Mouse (Mus musculus) heart, embryonic 12.5 days (tissue): ENCODE measurements at regions not wholly inside any gene's neighbourhood (a gene's known extent, or its start where the extent isn't known, plus 50 kb on each side); places are given as distances from the start of the nearest gene placed in this dataset.
"Not testable (repeated sequence)": the region's sequence is repeated elsewhere in the genome, so short reads cannot be mapped to it uniquely, and the experiment has no call there.

Experiments used
- ATAC-seq: fragments of 200-750 bp; cut with Nextera tagmentation; 2 replicates; pipeline ENCODE4 v1.8.0; 2017; ENCODE audit warnings: moderate TSS enrichment, moderate library complexity; ENCODE audit not compliant: insufficient number of reproducible peaks, low FRiP score
- H3K27ac ChIP-seq: fragments of 300-500 bp; sonication (generic); 2 replicates; pipeline ENCODE4 v1.5.1; 2016; ENCODE audit warnings: mild to moderate bottlenecking, moderate library complexity; ENCODE audit not compliant: poor library complexity, severe bottlenecking
- H3K27me3 ChIP-seq: fragments of 300-500 bp; sonication (generic); replicated peaks from 2 replicates; pipeline ENCODE4 v1.6.1; 2016; ENCODE audit warnings: mild to moderate bottlenecking, moderate library complexity
- H3K36me3 ChIP-seq: fragments of 300-500 bp; sonication (generic); 2 replicates; pipeline ENCODE4 v1.6.1; 2016; ENCODE audit warnings: mild to moderate bottlenecking, moderate library complexity
- H3K4me1 ChIP-seq: fragments of 300-500 bp; sonication (generic); replicated peaks from 2 replicates; pipeline ENCODE4 v1.6.1; 2016; ENCODE audit warnings: mild to moderate bottlenecking
- H3K4me2 ChIP-seq: fragments of 300-500 bp; sonication (generic); 2 replicates; pipeline ENCODE4 v1.6.1; 2016; ENCODE audit warnings: mild to moderate bottlenecking, moderate library complexity
- H3K4me3 ChIP-seq: fragments of 300-500 bp; sonication (generic); 2 replicates; pipeline ENCODE4 v1.5.1; 2016; ENCODE audit warnings: mild to moderate bottlenecking
- H3K9ac ChIP-seq: fragments of 300-500 bp; sonication (generic); 2 replicates; pipeline ENCODE4 v1.6.1; 2016; ENCODE audit warnings: mild to moderate bottlenecking, moderate library complexity
- H3K9me3 ChIP-seq: fragments of 300-500 bp; sonication (generic); replicated peaks from 2 replicates; pipeline ENCODE4 v1.6.1; 2016; ENCODE audit warnings: mild to moderate bottlenecking, moderate library complexity
- WGBS: fragments of 180-500 bp; shearing (Covaris S2); methylation state at CpG from one replicate; pipeline ENCODE4 v1.1.7; 2016; 5-methylcytosine and 5-hydroxymethylcytosine counted together

DNA sequence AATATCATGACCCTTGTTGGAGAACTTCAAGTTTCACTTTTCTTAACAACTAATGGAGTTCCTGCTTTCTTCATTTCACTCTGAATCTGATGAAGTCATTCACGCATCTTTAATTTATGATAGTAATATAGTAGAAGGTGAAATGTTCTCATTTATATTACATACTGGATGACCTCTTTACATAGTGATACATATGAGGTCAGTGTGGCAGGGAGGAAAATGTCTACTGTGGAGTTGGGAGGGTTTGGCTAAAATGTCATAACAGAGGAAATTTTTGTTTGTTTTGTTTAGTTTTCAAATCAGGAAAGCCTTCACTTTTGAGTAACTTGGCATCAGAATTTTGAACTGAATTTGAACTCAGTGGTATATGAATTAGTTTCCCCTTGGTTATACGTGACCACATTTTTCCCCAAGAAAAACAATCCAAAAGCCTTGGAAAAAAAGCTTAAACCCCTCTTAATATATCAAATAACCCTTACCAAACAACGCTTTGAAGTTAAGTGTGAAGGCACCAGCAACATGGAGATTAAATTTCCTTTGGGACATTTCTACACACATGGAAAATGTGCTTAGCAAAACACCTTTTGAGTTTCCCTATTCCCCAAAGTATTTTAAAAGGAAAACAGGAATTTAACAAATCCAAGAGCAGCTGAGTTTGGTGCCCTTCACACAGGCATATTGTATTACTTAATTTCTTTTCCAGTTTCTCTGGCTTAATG lies 377.6 kb upstream of the Nrsn1 start:
- Histone ChIP-seq H3K4me2 (no peak overlapping the region), H3K9ac (no peak overlapping the region), H3K36me3 (no peaks in the 10 kb centered on the region), H3K27ac (no peak overlapping the region), H3K4me3 (no peak overlapping the region), H3K27me3 (no peaks in the 10 kb centered on the region), H3K9me3 (no peaks in the 10 kb centered on the region), H3K4me1 (no peaks in the 10 kb centered on the region)
- ATAC-seq: no peak
- WGBS: 72% methylated on average over 3 of the region's 3 CpGs

DNA sequence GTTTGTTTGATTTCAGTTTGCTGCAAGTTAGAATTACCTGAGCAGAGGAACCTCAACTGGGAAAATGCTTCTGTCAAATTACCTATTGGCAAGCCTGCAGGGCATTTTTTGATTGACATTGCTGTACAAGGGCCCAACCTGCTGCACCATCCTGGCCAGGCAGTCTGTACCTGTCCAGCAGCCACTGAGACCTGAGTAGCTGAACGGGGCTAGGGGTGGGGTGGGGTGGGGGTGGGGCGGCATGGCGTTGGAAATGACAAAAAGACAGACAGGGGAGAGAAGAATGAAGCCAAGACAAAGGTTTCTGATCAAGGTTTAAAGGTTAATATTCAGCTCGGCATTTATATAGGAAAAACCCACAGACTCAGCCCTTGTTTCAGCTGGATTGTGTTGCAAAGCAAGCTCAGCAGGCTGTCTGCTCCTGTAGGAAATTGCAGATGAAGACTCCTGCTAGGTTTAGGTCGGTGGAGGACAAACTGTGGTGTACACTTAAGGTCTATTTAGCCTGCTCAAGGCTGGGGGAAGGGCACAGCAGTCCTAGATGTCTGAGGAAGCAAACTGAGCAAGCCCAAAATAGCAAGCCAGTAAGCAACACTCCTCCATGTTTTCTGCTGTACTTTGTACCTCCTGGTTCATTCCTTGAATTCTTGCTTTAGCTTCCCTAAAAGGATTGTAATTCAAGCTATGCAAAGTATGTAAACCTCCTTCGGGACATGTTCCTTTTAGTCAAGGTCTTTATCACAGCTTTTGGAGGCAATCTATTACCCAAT lies 369.4 kb upstream of the Nrsn1 start:
- Histone ChIP-seq H3K27me3 (no peaks in the 10 kb centered on the region), H3K4me2 (peak overlapping the region; percentile 28), H3K4me1 (0 out of 2 replicates have a peak, but pooled peaks cover 5% of the 10 kb centered on the region), H3K4me3 (no peak overlapping the region), H3K9ac (no peak overlapping the region), H3K36me3 (no peaks in the 10 kb centered on the region), H3K27ac (peak overlapping the region; percentile 38; the same call in 1 of the 2 replicates), H3K9me3 (no peaks in the 10 kb centered on the region)
- 0 out of 2 replicates have a peak, but pooled peaks have one; percentile 15 for ATAC-seq
- WGBS: 14% methylated on average over 6 of the region's 6 CpGs

- 65% methylated on average over 4 of the region's 4 CpGs for WGBS
- Histone ChIP-seq H3K27me3 (no peaks in the 10 kb centered on the region), H3K9me3 (no peaks in the 10 kb centered on the region), H3K4me1 (peaks cover 5% of the 10 kb centered on the region), H3K9ac (no peak overlapping the region), H3K36me3 (no peaks in the 10 kb centered on the region), H3K4me2 (no peak overlapping the region), H3K4me3 (no peak overlapping the region), H3K27ac (no peak overlapping the region)
- no peak for ATAC-seq
Observed at GRCm38 (mm10) chr13:25629466-25629865, 359.2 kb upstream of the Nrsn1 start.

DNA sequence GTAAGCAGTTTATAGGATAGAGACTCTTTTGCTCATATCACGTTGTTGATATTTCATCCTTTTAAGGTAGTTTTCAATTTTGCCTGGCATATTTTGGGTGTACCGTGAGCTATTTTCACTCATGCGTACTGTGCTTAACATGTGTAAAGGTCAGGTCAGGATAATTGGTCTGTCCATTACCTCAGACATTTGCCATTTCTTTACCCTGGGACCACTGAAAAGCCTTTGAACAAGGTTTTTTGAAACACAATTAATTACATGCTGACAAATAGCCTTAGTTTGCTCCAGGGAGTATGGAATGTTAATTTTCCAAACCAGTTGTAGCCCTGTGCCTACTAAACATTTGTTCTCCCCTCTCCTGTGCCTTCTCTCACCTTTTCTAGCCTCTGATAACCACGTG lies 347.3 kb upstream of the Nrsn1 start:
- Histone ChIP-seq H3K36me3 (no peaks in the 10 kb centered on the region), H3K4me1 (no peaks in the 10 kb centered on the region), H3K27me3 (no peaks in the 10 kb centered on the region), H3K9ac (no peak overlapping the region), H3K9me3 (no peaks in the 10 kb centered on the region; the same call in 1 of the 2 replicates), H3K4me2 (no peak overlapping the region), H3K27ac (no peak overlapping the region), H3K4me3 (no peak overlapping the region)
- 68% methylated on average over 4 of the region's 4 CpGs for WGBS
- ATAC-seq: no peak

- Histone ChIP-seq H3K4me2 (no peak overlapping the region), H3K9ac (no peak overlapping the region), H3K4me3 (no peak overlapping the region), H3K9me3 (no peaks in the 10 kb centered on the region), H3K27me3 (no peaks in the 10 kb centered on the region), H3K4me1 (0 out of 2 replicates have a peak, but pooled peaks cover 2% of the 10 kb centered on the region), H3K27ac (no peak overlapping the region), H3K36me3 (no peaks in the 10 kb centered on the region)
- no peak for ATAC-seq
- WGBS: 56% methylated on average over 4 of the region's 4 CpGs
Observed at GRCm38 (mm10) chr13:25611986-25612385, 341.7 kb upstream of the Nrsn1 start.

DNA sequence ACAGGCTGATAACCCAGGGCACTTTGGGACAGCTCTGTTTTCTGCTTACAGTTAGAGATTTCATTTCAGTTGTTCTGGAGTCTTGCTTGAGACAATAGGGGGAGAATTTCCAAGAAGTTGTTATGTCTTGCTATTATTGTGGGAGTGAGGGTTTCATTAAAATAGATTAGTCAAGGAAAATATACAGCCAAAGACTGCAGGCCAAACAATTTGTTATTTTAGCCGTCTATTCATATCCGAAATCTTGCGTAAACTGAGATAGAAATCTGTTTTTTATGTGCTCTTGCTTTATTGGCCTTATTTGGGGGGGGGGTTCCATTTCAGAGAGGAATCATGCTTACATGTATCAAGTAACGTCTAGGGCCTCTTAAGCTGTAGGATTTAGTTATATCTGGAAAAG lies 339.3 kb upstream of the Nrsn1 start:
- no peaks in the 10 kb centered on the region for H3K9me3 ChIP-seq
- H3K27ac ChIP-seq: no peak overlapping the region
- no peak overlapping the region for H3K9ac ChIP-seq
- no peaks in the 10 kb centered on the region for H3K36me3 ChIP-seq
- 75% methylated on average over 4 of the region's 4 CpGs for WGBS
- ATAC-seq: no peak
- 0 out of 2 replicates have a peak, but pooled peaks cover 2% of the 10 kb centered on the region for H3K4me1 ChIP-seq
- no peak overlapping the region for H3K4me3 ChIP-seq
- H3K4me2 ChIP-seq: no peak overlapping the region
- no peaks in the 10 kb centered on the region for H3K27me3 ChIP-seq

- H3K9ac ChIP-seq: no peak overlapping the region
- ATAC-seq: no peak
- 0 out of 2 replicates have a peak, but pooled peaks cover 2% of the 10 kb centered on the region for H3K4me1 ChIP-seq
- no peaks in the 10 kb centered on the region for H3K9me3 ChIP-seq
- 53% methylated on average over 1 of the region's 1 CpGs for WGBS
- no peaks in the 10 kb centered on the region for H3K27me3 ChIP-seq
- H3K4me3 ChIP-seq: no peak overlapping the region
- no peak overlapping the region for H3K4me2 ChIP-seq
- H3K27ac ChIP-seq: no peak overlapping the region
- no peaks in the 10 kb centered on the region for H3K36me3 ChIP-seq
Observed at GRCm38 (mm10) chr13:25609241-25609640, 338.9 kb upstream of the Nrsn1 start.

GRCm38 (mm10) chr13:25601351-25601750 lies 331.0 kb upstream of the Nrsn1 start:
- not testable (repeated sequence) for H3K27me3 ChIP-seq, H3K36me3 ChIP-seq, H3K9ac ChIP-seq, H3K4me2 ChIP-seq, H3K4me1 ChIP-seq, H3K4me3 ChIP-seq, ATAC-seq, H3K9me3 ChIP-seq, H3K27ac ChIP-seq

DNA sequence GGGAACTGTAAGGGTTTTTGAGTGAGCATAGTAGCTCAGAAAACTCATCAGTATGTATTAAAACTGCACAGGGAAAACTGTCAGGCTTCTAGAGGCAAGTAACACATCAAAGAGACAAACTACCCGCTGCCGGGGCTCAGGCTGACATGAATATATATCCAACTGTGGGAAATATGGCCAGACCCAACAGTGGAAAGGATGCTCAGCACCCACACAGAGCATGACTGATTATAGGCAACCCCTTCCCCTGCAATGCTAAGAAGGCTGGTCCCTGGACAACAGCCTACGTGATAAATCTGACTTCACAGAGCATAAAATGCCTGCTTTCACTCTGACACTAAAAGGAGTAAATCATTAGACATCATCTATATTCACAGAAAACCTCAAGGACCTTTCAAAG lies 324.3 kb upstream of the Nrsn1 start:
- WGBS: 75% methylated on average over 3 of the region's 3 CpGs
- Histone ChIP-seq H3K9ac (no peak overlapping the region), H3K36me3 (no peaks in the 10 kb centered on the region), H3K4me2 (no peak overlapping the region), H3K27ac (no peak overlapping the region), H3K9me3 (no peaks in the 10 kb centered on the region), H3K4me1 (no peaks in the 10 kb centered on the region), H3K4me3 (no peak overlapping the region), H3K27me3 (no peaks in the 10 kb centered on the region)
- ATAC-seq: no peak

- ATAC-seq: no peak
- Histone ChIP-seq H3K4me2 (no peak overlapping the region), H3K27me3 (no peaks in the 10 kb centered on the region), H3K4me1 (no peaks in the 10 kb centered on the region), H3K9me3 (no peaks in the 10 kb centered on the region), H3K9ac (no peak overlapping the region), H3K4me3 (no peak overlapping the region), H3K36me3 (no peaks in the 10 kb centered on the region), H3K27ac (no peak overlapping the region)
- 71% methylated on average over 5 of the region's 5 CpGs for WGBS
Observed at GRCm38 (mm10) chr13:25570641-25571040, 300.3 kb upstream of the Nrsn1 start.

- no peak overlapping the region for H3K4me3 ChIP-seq
- ATAC-seq: no peak
- H3K27me3 ChIP-seq: no peaks in the 10 kb centered on the region
- H3K36me3 ChIP-seq: no peaks in the 10 kb centered on the region
- no peaks in the 10 kb centered on the region for H3K4me1 ChIP-seq
- WGBS: 13% methylated on average over 2 of the region's 2 CpGs
- no peak overlapping the region for H3K27ac ChIP-seq
- H3K9me3 ChIP-seq: no peaks in the 10 kb centered on the region
- H3K4me2 ChIP-seq: no peak overlapping the region
- no peak overlapping the region for H3K9ac ChIP-seq
Observed at GRCm38 (mm10) chr13:25562746-25563145, 292.4 kb upstream of the Nrsn1 start.
